Mouse (Mus musculus) spleen, adult 2 months (tissue): ENCODE data around the gene Cbx8.
A peak's percentile ranks its signal among the peaks of the same experiment; 100 is the strongest.

Experiments used
- CTCF ChIP-seq: fragments of 200-500 bp; IDR thresholded peaks from 2 replicates; pipeline ENCODE4 v1.5.1; 2011; ENCODE audit warnings: mild to moderate bottlenecking, inconsistent platforms; ENCODE audit not compliant: insufficient read depth, insufficient read length, insufficient replicate concordance; ENCODE audit errors: extremely low read depth
- POLR2A ChIP-seq: fragments of 200-500 bp; IDR thresholded peaks from 2 replicates; pipeline ENCODE4 v1.6.1; 2011; ENCODE audit warnings: low read depth, low read length, inconsistent platforms

- TF ChIP-seq POLR2A (no peak), CTCF (peak; percentile 98)
Measured at GRCm38 (mm10) chr11:119033874-119034558, 6.8 kb downstream of the Cbx8 start.
